Mouse (Mus musculus) lung, postnatal 0 days (tissue): Measurements from ENCODE around the gene Atf6.

ENCODE experiments used
- CTCF ChIP-seq: IDR thresholded peaks from 2 replicates; pipeline ENCODE4 v1.5.1; 2016; ENCODE audit warnings: antibody characterized with exemption, mild to moderate bottlenecking
- EP300 ChIP-seq: IDR thresholded peaks from 2 replicates; pipeline ENCODE4 v1.6.1; 2016; ENCODE audit warnings: antibody characterized with exemption, mild to moderate bottlenecking, control low read depth

- no peak for TF ChIP-seq CTCF
- peak; percentile 70 for TF ChIP-seq EP300
These were observed 38.2 kb downstream of the Atf6 start for GRCm38 (mm10) chr1:170829344-170829743.
